Mouse (Mus musculus) limb, embryonic 14.5 days (tissue): ENCODE measurements around the gene Olfr558. TPM values are rescaled to one million over a fixed set of nuclear protein-coding genes. Genes with fewer than 3 reads are reported as not detected.

Experiments
- ATAC-seq: fragments of 200-750 bp; cut with Nextera tagmentation; 2 replicates; pipeline ENCODE4 v1.8.0; 2017; ENCODE audit warnings: low read depth, moderate number of reproducible peaks, moderate TSS enrichment; ENCODE audit not compliant: low FRiP score
- DNase-seq: peaks from one replicate; pipeline ENCODE4 v3.0.0-alpha.2; 2015; ENCODE audit warnings: low spot score
- H3K27ac ChIP-seq: fragments of 300-500 bp; sonication (generic); replicated peaks from 2 replicates; pipeline ENCODE4 v1.5.1; 2014; ENCODE audit warnings: low read depth, mild to moderate bottlenecking, low read length, moderate library complexity, mixed read lengths
- H3K27me3 ChIP-seq: fragments of 300-500 bp; sonication (generic); 2 replicates; pipeline ENCODE4 v1.6.1; 2014; ENCODE audit warnings: low read length, mixed read lengths; ENCODE audit not compliant: control insufficient read depth, insufficient read depth
- H3K36me3 ChIP-seq: fragments of 300-500 bp; sonication (generic); 2 replicates; pipeline ENCODE4 v1.6.1; 2014; ENCODE audit warnings: mild to moderate bottlenecking, low read length, moderate library complexity, mixed read lengths; ENCODE audit not compliant: control insufficient read depth, insufficient read depth
- H3K4me1 ChIP-seq: fragments of 300-500 bp; sonication (generic); 2 replicates; pipeline ENCODE4 v1.6.1; 2014; ENCODE audit warnings: antibody characterized with exemption, low read length, mixed read lengths; ENCODE audit not compliant: control insufficient read depth, insufficient read depth
- H3K4me2 ChIP-seq: fragments of 300-500 bp; sonication (generic); replicated peaks from 2 replicates; pipeline ENCODE4 v1.6.1; 2014; ENCODE audit warnings: low read depth, mild to moderate bottlenecking, low read length, moderate library complexity; ENCODE audit not compliant: severe bottlenecking
- H3K4me3 ChIP-seq: fragments of 300-500 bp; sonication (generic); replicated peaks from 2 replicates; pipeline ENCODE4 v1.5.1; 2014; ENCODE audit warnings: low read length
- H3K9ac ChIP-seq: fragments of 300-500 bp; sonication (generic); 2 replicates; pipeline ENCODE4 v1.6.1; 2014; ENCODE audit warnings: mild to moderate bottlenecking, low read depth, low read length, moderate library complexity; ENCODE audit not compliant: severe bottlenecking
- H3K9me3 ChIP-seq: fragments of 300-500 bp; sonication (generic); 2 replicates; pipeline ENCODE4 v1.6.1; 2016; ENCODE audit warnings: low read length; ENCODE audit not compliant: control insufficient read depth
- POLR2A ChIP-seq: fragments of 200-500 bp; IDR thresholded peaks from 2 replicates; pipeline ENCODE4 v1.8.0; 2012; ENCODE audit warnings: inconsistent platforms, mild to moderate bottlenecking, moderate library complexity, borderline replicate concordance; ENCODE audit not compliant: insufficient read depth, insufficient read length; ENCODE audit errors: extremely low read depth
- WGBS: fragments of 180-500 bp; shearing (Covaris S2); extraction: QIAGEN DNeasy Blood & Tissue Kit; methylation state at CpG from one replicate; pipeline ENCODE4 v1.1.7; 2014; 5-methylcytosine and 5-hydroxymethylcytosine counted together
- polyA plus RNA-seq, 2 experiments: library from polyadenylated mRNA; depleted of rRNA in 1 of 2; stranded (reverse) in 1 of 2; unstranded in 1 of 2; fragments of >200 nt; fragmentation: Nextera tagmentation in 1 of 2; extraction: Ambion mirVana in 1 of 2; gene quantifications; 2 replicates each; pipeline versions ENCODE4 v1.2.1 to v1.2.3; 2012 to 2014

The Olfr558 gene
- polyA plus RNA-seq (2012; rRNA removed) (0.87 and 0.99 TPM in 2 replicates), polyA plus RNA-seq (2014; fragmentation: Nextera tagmentation; extraction: Ambion mirVana) (0.33 and 0.37 TPM in 2 replicates)

DNA sequence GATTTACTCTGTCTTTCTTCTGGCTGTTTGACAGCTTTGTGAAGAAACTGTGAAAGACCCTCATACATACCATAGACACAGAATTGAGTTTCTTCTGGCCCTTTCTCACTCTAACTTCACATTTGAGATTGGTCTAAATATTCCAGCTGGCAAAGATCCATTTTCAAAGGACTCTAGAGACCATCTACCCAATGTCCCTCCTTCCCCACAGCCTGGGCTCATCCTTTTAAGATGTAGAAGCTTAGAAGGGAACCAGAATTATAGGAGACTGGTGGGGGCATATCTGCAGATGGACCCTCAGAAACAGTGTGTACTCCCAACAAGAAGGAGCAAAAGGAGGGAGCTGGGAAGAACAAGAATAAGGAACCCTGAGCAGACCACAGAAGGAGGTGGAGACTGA is at the start of gene Olfr558:
Gene Olfr558 (plus strand): TSS at position 301 of the 400 bp plus-strand sequence.
- no peak within 1 kb of the TSS for H3K4me2 ChIP-seq
- H3K9me3 ChIP-seq: no peaks in the 10 kb centered on the region
- no peak within 1 kb of the TSS for H3K4me3 ChIP-seq
- no peak for DNase-seq
- no peak within 1 kb of the TSS for H3K27ac ChIP-seq
- H3K36me3 ChIP-seq: no peaks in the 10 kb centered on the region
- no peaks in the 10 kb centered on the region for H3K27me3 ChIP-seq
- ATAC-seq: no peak
- no peak for TF ChIP-seq POLR2A
- no peak within 1 kb of the TSS for H3K9ac ChIP-seq
- H3K4me1 ChIP-seq: no peaks in the 10 kb centered on the region

DNA sequence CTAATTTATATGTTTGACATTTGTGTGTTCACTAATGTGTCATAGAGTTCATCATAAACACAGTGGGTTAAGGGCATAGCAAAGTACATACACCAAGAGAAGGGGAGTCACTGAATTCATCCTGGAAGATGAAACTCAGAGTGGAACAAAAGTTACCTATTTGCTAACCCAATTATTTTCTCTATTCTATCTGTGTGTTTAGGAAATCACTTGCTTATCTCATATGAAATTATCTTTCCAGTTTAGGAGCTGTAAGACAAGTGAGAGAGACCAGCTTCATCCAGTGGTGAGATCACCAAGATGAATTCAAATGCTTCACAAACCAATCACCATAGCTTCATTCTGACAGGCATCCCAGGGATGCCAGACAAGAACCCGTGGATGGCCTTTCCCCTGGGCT is 43.5 kb upstream of the Olfr558 start, which contains the start of gene Olfr555:
Gene Olfr555 (plus strand): TSS at position 301 of the 400 bp plus-strand sequence.
- ATAC-seq: no peak
- WGBS: 65% methylated on average over 1 of the region's 1 CpGs
- DNase-seq: no peak

DNA sequence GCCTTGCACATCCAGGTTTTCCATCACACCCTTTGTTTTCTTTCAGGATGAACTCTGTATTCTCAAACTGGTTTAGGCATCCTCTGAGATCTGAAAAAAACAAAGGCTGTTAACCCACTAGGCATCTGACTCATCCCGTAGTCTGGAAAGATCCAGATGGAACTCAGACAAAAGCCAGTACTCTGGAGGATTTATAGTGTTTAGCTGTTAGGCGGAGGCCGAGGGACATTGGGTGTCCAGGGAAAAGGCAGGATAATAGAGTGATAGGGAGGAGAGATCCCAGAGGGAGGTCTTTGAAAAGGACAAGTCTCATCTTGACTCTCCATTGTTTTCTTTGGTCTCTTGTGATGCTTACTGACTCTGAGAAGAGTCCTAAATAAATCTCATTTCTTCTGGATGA is 37.4 kb upstream of the Olfr558 start, which contains the start of gene Olfr556:
Gene Olfr556 (plus strand): TSS at position 301 of the 400 bp plus-strand sequence.
- H3K9ac ChIP-seq: no peak within 1 kb of the TSS

More for the DNA sequence above, 43.5 kb upstream of the Olfr558 start, which contains the start of gene Olfr555:
- Histone ChIP-seq H3K27ac (no peak within 1 kb of the TSS), H3K36me3 (no peaks in the 10 kb centered on the region), H3K4me1 (no peaks in the 10 kb centered on the region), H3K4me2 (no peak within 1 kb of the TSS), H3K4me3 (no peak within 1 kb of the TSS), H3K9ac (no peak within 1 kb of the TSS), H3K27me3 (no peaks in the 10 kb centered on the region), H3K9me3 (no peaks in the 10 kb centered on the region)
- no peak for TF ChIP-seq POLR2A

DNA sequence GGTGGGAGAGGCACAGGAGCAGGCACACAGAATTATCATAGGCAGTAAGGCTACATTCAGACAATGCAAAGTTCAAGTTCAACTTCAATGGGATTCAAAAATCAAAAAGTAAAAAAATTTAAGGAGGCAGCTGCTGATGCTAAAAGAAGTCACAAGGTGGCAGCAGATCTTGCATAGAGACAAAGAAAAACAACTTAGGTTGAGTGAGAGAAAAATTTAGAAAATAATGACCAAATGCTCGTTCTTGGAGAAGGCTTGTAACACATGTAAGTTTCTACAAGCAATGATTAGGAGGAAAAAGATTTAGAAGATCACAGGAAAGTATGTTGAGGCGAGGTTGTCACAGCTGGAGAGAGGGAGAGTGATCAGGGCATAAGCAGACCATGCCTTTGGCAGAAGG is 36.6 kb upstream of the Olfr558 start:
- TF ChIP-seq POLR2A: no peak
- Histone ChIP-seq H3K27me3 (no peaks in the 10 kb centered on the region), H3K4me1 (no peaks in the 10 kb centered on the region), H3K4me3 (no peak overlapping the region), H3K4me2 (no peak overlapping the region), H3K9ac (no peak overlapping the region), H3K9me3 (no peaks in the 10 kb centered on the region), H3K27ac (no peak overlapping the region), H3K36me3 (no peaks in the 10 kb centered on the region)
- WGBS: 30% methylated on average over 2 of the region's 2 CpGs
- ATAC-seq (no peak), DNase-seq (peak; percentile 17)

More for the DNA sequence above, 37.4 kb upstream of the Olfr558 start, which contains the start of gene Olfr556:
- Histone ChIP-seq H3K4me3 (no peak within 1 kb of the TSS), H3K9me3 (no peaks in the 10 kb centered on the region), H3K4me1 (no peaks in the 10 kb centered on the region), H3K27me3 (no peaks in the 10 kb centered on the region), H3K4me2 (no peak within 1 kb of the TSS), H3K36me3 (no peaks in the 10 kb centered on the region), H3K27ac (no peak within 1 kb of the TSS)
- WGBS: 65% methylated on average over 3 of the region's 3 CpGs
- ATAC-seq: no peak
- DNase-seq: no peak
- no peak for TF ChIP-seq POLR2A

DNA sequence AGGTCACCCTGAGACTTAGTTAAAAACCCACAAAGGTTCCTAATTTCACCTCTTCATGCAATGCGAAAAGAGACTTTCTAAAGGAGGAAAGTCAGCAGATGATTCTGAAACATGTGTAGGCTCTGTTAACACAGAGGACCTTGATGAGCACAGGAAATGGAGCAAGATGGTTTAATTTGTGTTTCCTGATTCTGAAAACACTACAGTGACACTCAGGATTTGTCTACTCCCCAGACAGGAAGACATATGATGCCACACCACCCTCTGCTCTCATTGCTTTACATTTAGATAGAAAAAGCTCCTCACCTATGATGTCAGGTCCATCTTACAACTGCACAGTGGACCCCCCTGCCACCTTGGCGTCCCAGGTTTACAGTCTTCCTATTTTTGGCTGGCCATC is 25.8 kb upstream of the Olfr558 start:
- 82% methylated on average over 2 of the region's 2 CpGs for WGBS

More for the DNA sequence above, 25.8 kb upstream of the Olfr558 start:
- no peak for TF ChIP-seq POLR2A
- Histone ChIP-seq H3K4me3 (no peak overlapping the region), H3K27ac (no peak overlapping the region), H3K4me1 (no peaks in the 10 kb centered on the region), H3K9me3 (no peaks in the 10 kb centered on the region), H3K9ac (no peak overlapping the region), H3K36me3 (0 out of 2 replicates have a peak, but pooled peaks cover 3% of the 10 kb centered on the region), H3K27me3 (no peaks in the 10 kb centered on the region), H3K4me2 (no peak overlapping the region)
- ATAC-seq: no peak
- DNase-seq: no peak
